Mouse (Mus musculus) forebrain, postnatal 0 days (tissue): ENCODE data around the gene Rasal1. TPM values are rescaled to one million over a fixed set of nuclear protein-coding genes. Genes with fewer than 3 reads are reported as not detected.

Source experiments
- ATAC-seq: fragments of 200-750 bp; cut with Nextera tagmentation; 2 replicates; pipeline ENCODE4 v1.8.0; 2017; ENCODE audit warnings: mild to moderate bottlenecking, moderate library complexity
- DNase-seq: peaks from one replicate; pipeline ENCODE4 v3.0.0-alpha.2; 2015
- H3K27ac ChIP-seq: fragments of 300-500 bp; sonication (generic); 2 replicates; pipeline ENCODE4 v1.5.1; 2014; ENCODE audit warnings: low read depth, mild to moderate bottlenecking, antibody characterized with exemption, low read length, moderate library complexity, mixed read lengths
- H3K27me3 ChIP-seq: fragments of 300-500 bp; sonication (generic); 2 replicates; pipeline ENCODE4 v1.6.1; 2014; ENCODE audit warnings: mild to moderate bottlenecking, low read length, mixed read lengths; ENCODE audit not compliant: insufficient read depth
- H3K36me3 ChIP-seq: fragments of 300-500 bp; sonication (generic); 2 replicates; pipeline ENCODE4 v1.6.1; 2014; ENCODE audit warnings: mild to moderate bottlenecking, moderate library complexity; ENCODE audit not compliant: insufficient read depth
- H3K4me1 ChIP-seq: fragments of 300-500 bp; sonication (generic); 2 replicates; pipeline ENCODE4 v1.6.1; 2014; ENCODE audit warnings: antibody characterized with exemption; ENCODE audit not compliant: insufficient read depth
- H3K4me2 ChIP-seq: fragments of 300-500 bp; sonication (generic); 2 replicates; pipeline ENCODE4 v1.6.1; 2014; ENCODE audit warnings: low read depth, mild to moderate bottlenecking, moderate library complexity
- H3K4me3 ChIP-seq: fragments of 300-500 bp; sonication (generic); 2 replicates; pipeline ENCODE4 v1.5.1; 2014; ENCODE audit warnings: low read depth, low read length, mixed read lengths
- H3K9ac ChIP-seq: fragments of 300-500 bp; sonication (generic); 2 replicates; pipeline ENCODE4 v1.6.1; 2014; ENCODE audit warnings: mild to moderate bottlenecking
- H3K9me3 ChIP-seq: fragments of 300-500 bp; sonication (generic); 2 replicates; pipeline ENCODE4 v1.6.1; 2016; ENCODE audit warnings: low read length
- CTCF ChIP-seq: sonication (generic); IDR thresholded peaks from 2 replicates; pipeline ENCODE4 v1.5.1; 2016; ENCODE audit warnings: antibody characterized with exemption, control low read depth, low read depth
- WGBS: fragments of 180-500 bp; shearing (Covaris S2); extraction: QIAGEN DNeasy Blood & Tissue Kit; methylation state at CpG from one replicate; pipeline ENCODE4 v1.1.7; 2014; 5-methylcytosine and 5-hydroxymethylcytosine counted together
- polyA plus RNA-seq: library from polyadenylated mRNA; unstranded; fragments of >200 nt; fragmentation: Nextera tagmentation; extraction: Ambion mirVana; gene quantifications from 2 replicates; pipeline ENCODE4 v1.2.1, GENCODE M21; 2015
- total RNA-seq: library from RNA; depleted of rRNA; stranded (reverse); fragments of >200 nt; gene quantifications from 2 replicates; pipeline ENCODE4 v1.2.3, GENCODE M21; 2014

The Rasal1 gene
- total and polyA plus RNA-seq, 2 experiments from 2014 or later = 20.0 to 36.8 TPM

GRCm38 (mm10) chr5:120645851-120646250 is 2.8 kb upstream of the Rasal1 start:
- 36% methylated on average over 6 of the region's 6 CpGs for WGBS
- no peaks in the 10 kb centered on the region for H3K9me3 ChIP-seq
- no peak for TF ChIP-seq CTCF
- no peaks in the 10 kb centered on the region for H3K36me3 ChIP-seq
- no peak for DNase-seq
- H3K4me3 ChIP-seq = no peak overlapping the region
- no peak overlapping the region for H3K4me2 ChIP-seq
- ATAC-seq = no peak
- H3K27me3 ChIP-seq = peaks cover 15% of the 10 kb centered on the region
- H3K9ac ChIP-seq = no peak overlapping the region
- H3K27ac ChIP-seq = no peak overlapping the region
- peaks cover 10% of the 10 kb centered on the region; the same call in 1 of the 2 replicates for H3K4me1 ChIP-seq

DNA sequence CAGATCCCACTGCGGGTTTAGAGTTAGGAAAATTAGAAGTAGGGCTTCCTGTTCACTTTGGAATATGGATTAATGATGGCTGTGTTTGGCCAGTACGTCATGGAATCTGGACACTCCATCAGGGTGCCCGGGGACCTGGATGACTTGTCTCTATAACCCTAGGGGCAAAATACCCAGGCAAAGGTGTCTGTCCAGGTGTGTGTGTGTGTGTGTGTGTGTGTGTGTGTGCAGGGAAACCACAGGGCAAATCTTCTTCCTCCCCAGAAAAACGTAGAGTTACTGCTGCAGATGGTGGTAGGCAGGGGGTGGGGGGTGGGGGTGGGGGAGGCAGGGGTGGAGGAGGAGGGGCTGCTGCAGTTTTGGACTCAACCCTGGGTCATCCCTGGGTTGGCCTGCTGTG is 1.3 kb upstream of the Rasal1 start:
- Histone ChIP-seq H3K27me3 (peaks cover 15% of the 10 kb centered on the region), H3K4me3 (no peak overlapping the region), H3K4me2 (no peak overlapping the region), H3K9me3 (no peaks in the 10 kb centered on the region), H3K36me3 (no peaks in the 10 kb centered on the region), H3K4me1 (peaks cover 10% of the 10 kb centered on the region; the same call in 1 of the 2 replicates), H3K27ac (no peak overlapping the region), H3K9ac (no peak overlapping the region)
- ATAC-seq (no peak), DNase-seq (no peak)
- TF ChIP-seq CTCF = no peak
- 73% methylated on average over 4 of the region's 4 CpGs for WGBS

DNA sequence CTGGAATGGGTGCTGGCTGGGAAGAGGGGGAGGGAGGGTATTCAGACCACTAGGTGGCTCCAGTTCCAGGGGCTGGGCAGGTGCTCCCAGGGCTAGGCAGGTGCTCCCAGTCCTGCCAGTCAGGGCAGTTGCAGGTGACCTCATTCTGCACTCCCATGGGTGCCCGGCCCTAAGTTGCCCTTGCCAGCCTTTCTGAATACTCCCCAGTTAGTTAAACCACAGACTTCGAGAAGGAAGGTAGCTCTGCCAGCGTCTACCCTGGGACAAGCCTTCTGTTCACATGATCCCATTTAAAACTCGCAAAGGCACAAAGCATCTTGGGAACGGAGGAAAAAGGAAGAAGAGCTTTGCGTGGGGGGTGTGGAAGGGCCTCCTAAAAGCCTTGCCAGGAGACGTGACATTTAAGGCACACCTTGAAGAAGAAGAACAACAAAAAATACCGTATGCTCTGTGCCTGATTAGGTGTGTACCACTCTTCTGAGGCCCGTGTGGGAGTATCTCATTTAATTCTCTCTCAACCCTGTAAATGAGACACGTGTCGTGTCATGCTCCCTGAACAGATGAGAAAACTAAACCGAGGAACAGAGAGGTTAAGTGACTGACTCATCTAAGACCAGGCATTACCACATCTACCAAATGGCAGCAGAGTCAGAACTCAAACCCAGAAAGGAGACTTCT is 659 bp upstream of the Rasal1 start:
- Histone ChIP-seq H3K4me3 (no peak overlapping the region), H3K36me3 (no peaks in the 10 kb centered on the region), H3K4me2 (peak overlapping the region; percentile 52; the same call in 1 of the 2 replicates), H3K27ac (no peak overlapping the region), H3K4me1 (peaks cover 10% of the 10 kb centered on the region; the same call in 1 of the 2 replicates), H3K9me3 (no peaks in the 10 kb centered on the region), H3K9ac (peak overlapping the region; percentile 44; the same call in 1 of the 2 replicates), H3K27me3 (peaks cover 15% of the 10 kb centered on the region)
- no peak for DNase-seq
- no peak for TF ChIP-seq CTCF
- no peak for ATAC-seq
- WGBS = 37% methylated on average over 12 of the region's 12 CpGs

DNA sequence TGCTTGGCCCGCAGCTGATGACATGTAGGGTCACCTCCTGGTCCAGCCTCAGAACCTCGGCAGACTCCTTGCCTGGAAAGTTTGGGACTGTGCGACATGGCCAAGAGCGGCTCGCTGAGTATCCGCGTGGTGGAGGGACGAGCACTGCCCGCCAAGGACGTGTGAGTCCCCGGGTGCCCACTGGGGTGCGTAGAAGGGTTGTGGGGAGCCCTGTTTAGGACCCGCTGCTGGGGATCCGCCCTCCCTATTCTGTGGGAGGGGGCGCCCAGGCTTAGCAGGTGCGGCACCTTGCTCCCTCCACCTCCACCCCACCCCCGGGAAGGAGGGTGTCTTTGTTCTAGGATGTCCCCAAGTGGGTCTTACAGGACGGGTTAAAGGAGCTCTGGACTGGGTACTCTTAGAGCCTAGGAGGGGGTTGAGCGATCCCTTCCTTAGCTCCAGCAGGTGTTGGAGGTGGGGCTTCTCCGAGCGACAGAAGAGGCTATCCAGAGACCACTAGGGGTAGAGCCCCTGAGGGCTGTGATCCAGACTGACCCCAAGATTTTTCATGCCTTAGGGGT is 842 bp downstream of the Rasal1 start:
- Histone ChIP-seq H3K4me3 (peak overlapping the region; percentile 33), H3K27me3 (peaks cover 15% of the 10 kb centered on the region), H3K27ac (no peak overlapping the region), H3K4me1 (peaks cover 10% of the 10 kb centered on the region; the same call in 1 of the 2 replicates), H3K9ac (peak overlapping the region; percentile 44; the same call in 1 of the 2 replicates), H3K9me3 (no peaks in the 10 kb centered on the region), H3K4me2 (peak overlapping the region; percentile 52), H3K36me3 (no peaks in the 10 kb centered on the region)
- DNase-seq (no peak), ATAC-seq (peak; percentile 62)
- peak; percentile 26 for TF ChIP-seq CTCF
- 6% methylated on average over 21 of the region's 21 CpGs for WGBS

GRCm38 (mm10) chr5:120649938-120650337 is 1.3 kb downstream of the Rasal1 start:
- H3K4me2 ChIP-seq = peak overlapping the region; percentile 52

DNA sequence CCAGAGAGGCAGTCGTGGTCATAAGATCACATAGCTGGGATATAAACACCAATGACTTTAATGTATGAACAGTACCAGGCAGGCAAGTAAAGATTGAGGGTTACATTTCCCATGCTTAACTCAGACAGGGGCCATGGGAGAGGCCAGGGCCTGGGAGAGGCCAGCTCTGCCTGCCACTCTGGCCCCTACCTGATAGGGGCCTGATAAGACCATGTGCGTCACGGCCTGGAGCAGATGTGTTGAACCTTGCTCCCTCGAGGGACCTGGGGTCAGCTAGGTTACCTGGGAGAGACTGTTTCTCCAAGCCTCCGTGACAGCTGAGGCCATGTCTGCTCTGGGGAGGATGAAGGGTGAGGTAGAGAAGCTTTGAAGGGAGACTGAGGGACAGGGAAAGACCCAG is 2.6 kb downstream of the Rasal1 start:
- Histone ChIP-seq H3K9ac (no peak overlapping the region), H3K27ac (no peak overlapping the region), H3K4me2 (no peak overlapping the region), H3K4me1 (peaks cover 10% of the 10 kb centered on the region; the same call in 1 of the 2 replicates), H3K4me3 (no peak overlapping the region), H3K27me3 (peaks cover 15% of the 10 kb centered on the region), H3K36me3 (no peaks in the 10 kb centered on the region), H3K9me3 (no peaks in the 10 kb centered on the region)
- WGBS = 83% methylated on average over 5 of the region's 5 CpGs
- ATAC-seq = no peak
- no peak for TF ChIP-seq CTCF
- DNase-seq = no peak

More at GRCm38 (mm10) chr5:120649938-120650337, 1.3 kb downstream of the Rasal1 start:
- Histone ChIP-seq H3K9me3 (no peaks in the 10 kb centered on the region), H3K27me3 (peaks cover 15% of the 10 kb centered on the region), H3K9ac (peak overlapping the region; percentile 44; the same call in 1 of the 2 replicates), H3K4me3 (peak overlapping the region; percentile 33), H3K27ac (no peak overlapping the region), H3K36me3 (no peaks in the 10 kb centered on the region), H3K4me1 (peaks cover 10% of the 10 kb centered on the region; the same call in 1 of the 2 replicates)
- no peak for ATAC-seq
- no peak for DNase-seq
- no peak for TF ChIP-seq CTCF
- 22% methylated on average over 13 of the region's 13 CpGs for WGBS

DNA sequence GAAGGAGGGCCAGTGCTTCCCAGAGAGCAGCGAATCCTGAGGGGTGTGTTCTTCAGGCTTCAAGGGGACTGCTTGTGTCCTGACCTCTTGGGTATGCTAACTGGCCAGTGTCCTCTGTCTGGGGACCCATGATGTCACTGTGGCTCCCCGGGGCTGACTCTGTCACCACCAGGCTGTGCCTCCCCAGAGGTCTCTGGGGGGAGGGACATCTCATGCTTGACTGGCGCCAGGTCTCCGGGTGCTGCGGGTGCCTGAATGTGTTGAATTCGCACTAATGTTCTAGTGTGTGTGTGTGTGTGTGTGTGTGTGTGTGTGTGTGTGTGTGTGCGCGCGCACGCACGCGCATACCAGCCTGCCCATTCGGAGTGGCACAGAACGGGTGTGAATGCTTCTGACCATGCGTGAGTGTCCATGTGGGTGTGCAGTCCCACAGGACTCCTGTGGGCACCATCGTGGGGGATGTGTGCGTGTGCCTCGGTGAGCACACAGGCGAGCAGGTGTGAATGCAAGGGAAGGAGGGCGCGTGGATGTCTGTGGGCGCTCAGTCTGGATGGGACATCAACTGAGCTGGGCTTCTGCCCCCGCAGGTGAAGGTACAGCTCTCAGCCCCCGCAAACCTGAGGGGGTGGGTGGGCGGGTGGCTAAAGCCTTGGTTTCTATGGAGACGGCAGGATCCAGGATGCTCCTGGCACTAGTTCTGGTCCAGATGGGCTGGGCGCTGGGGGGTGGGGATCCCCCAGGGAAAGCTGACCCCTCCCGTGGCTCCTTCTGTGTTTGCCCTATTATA is 4.5 kb downstream of the Rasal1 start:
- H3K9ac ChIP-seq = no peak overlapping the region
- no peak overlapping the region for H3K4me3 ChIP-seq
- H3K4me2 ChIP-seq = no peak overlapping the region
- WGBS = 67% methylated on average over 28 of the region's 28 CpGs
- H3K4me1 ChIP-seq = peaks cover 10% of the 10 kb centered on the region; the same call in 1 of the 2 replicates
- H3K36me3 ChIP-seq = no peaks in the 10 kb centered on the region
- H3K27ac ChIP-seq = 0 out of 2 replicates have a peak overlapping the region, but pooled peaks have one; percentile 9
- H3K9me3 ChIP-seq = no peaks in the 10 kb centered on the region
- TF ChIP-seq CTCF = no peak
- ATAC-seq (no peak), DNase-seq (peak; percentile 49)
- H3K27me3 ChIP-seq = peaks cover 15% of the 10 kb centered on the region
